Mouse (Mus musculus): ENCODE measurements around the gene Tbc1d1. TPM values are rescaled to one million over a fixed set of nuclear protein-coding genes. Genes with fewer than 3 reads are reported as not detected.
"Not testable (repeated sequence)": the region's sequence is repeated elsewhere in the genome, so short reads cannot be mapped to it uniquely, and the experiment has no call there.

Tbc1d1 gene
- polyA plus RNA-seq, 2 experiments from 2014 or later = 37.0 to 38.7 TPM

- no peak for ATAC-seq
These were observed 159.0 kb downstream of the Tbc1d1 start for GRCm38 (mm10) chr5:64315088-64315487.

GRCm38 (mm10) chr5:64323286-64323685 is 167.2 kb downstream of the Tbc1d1 start:
- no peak for ATAC-seq

- ATAC-seq = peak; percentile 61
These were observed 168.2 kb downstream of the Tbc1d1 start for GRCm38 (mm10) chr5:64324353-64324752.

- no peak for ATAC-seq
These were observed 168.8 kb downstream of the Tbc1d1 start for GRCm38 (mm10) chr5:64324920-64325319.

- ATAC-seq = no peak
These were observed 169.7 kb downstream of the Tbc1d1 start for GRCm38 (mm10) chr5:64325741-64326355.

- no peak for ATAC-seq
These were observed 170.5 kb downstream of the Tbc1d1 start for GRCm38 (mm10) chr5:64326427-64327181.

- no peak for ATAC-seq
These were observed 171.3 kb downstream of the Tbc1d1 start for GRCm38 (mm10) chr5:64327212-64327902.

GRCm38 (mm10) chr5:64336767-64337408 is 180.8 kb downstream of the Tbc1d1 start:
- ATAC-seq = peak; percentile 37

- not testable (repeated sequence) for ATAC-seq
These were observed 182.7 kb downstream of the Tbc1d1 start for GRCm38 (mm10) chr5:64338795-64339194.

GRCm38 (mm10) chr5:64340366-64340765 is 184.3 kb downstream of the Tbc1d1 start:
- ATAC-seq = no peak

GRCm38 (mm10) chr5:64341671-64342070 is 185.6 kb downstream of the Tbc1d1 start:
- no peak for ATAC-seq

GRCm38 (mm10) chr5:64342138-64342537 is 186.0 kb downstream of the Tbc1d1 start:
- peak; percentile 82 for ATAC-seq

- no peak for ATAC-seq
These were observed 188.0 kb downstream of the Tbc1d1 start for GRCm38 (mm10) chr5:64343972-64344700.

GRCm38 (mm10) chr5:64345181-64345735 is 189.2 kb downstream of the Tbc1d1 start:
- ATAC-seq = no peak

- ATAC-seq = no peak
These were observed 189.7 kb downstream of the Tbc1d1 start for GRCm38 (mm10) chr5:64345761-64346160.

- ATAC-seq = no peak
These were observed 190.3 kb downstream of the Tbc1d1 start for GRCm38 (mm10) chr5:64346343-64346885.

GRCm38 (mm10) chr5:64348166-64348565 is 192.1 kb downstream of the Tbc1d1 start:
- ATAC-seq = no peak

- ATAC-seq = no peak
These were observed 192.7 kb downstream of the Tbc1d1 start for GRCm38 (mm10) chr5:64348780-64349179.

GRCm38 (mm10) chr5:64351968-64352367 is 195.9 kb downstream of the Tbc1d1 start:
- ATAC-seq = no peak

GRCm38 (mm10) chr5:64358639-64359584 is 202.8 kb downstream of the Tbc1d1 start:
- ATAC-seq = no peak

Data from CD4-positive, CD25-positive, alpha-beta regulatory T cell, adult 4 months (primary cell).